Mouse (Mus musculus) kidney, postnatal 10 days (tissue): ENCODE results near the gene Slco4c1.

Experiments
- DNase-seq: peaks from one replicate; pipeline ENCODE4 v3.0.0; 2021; ENCODE audit warnings: mixed read lengths

Slco4c1 gene

DNA sequence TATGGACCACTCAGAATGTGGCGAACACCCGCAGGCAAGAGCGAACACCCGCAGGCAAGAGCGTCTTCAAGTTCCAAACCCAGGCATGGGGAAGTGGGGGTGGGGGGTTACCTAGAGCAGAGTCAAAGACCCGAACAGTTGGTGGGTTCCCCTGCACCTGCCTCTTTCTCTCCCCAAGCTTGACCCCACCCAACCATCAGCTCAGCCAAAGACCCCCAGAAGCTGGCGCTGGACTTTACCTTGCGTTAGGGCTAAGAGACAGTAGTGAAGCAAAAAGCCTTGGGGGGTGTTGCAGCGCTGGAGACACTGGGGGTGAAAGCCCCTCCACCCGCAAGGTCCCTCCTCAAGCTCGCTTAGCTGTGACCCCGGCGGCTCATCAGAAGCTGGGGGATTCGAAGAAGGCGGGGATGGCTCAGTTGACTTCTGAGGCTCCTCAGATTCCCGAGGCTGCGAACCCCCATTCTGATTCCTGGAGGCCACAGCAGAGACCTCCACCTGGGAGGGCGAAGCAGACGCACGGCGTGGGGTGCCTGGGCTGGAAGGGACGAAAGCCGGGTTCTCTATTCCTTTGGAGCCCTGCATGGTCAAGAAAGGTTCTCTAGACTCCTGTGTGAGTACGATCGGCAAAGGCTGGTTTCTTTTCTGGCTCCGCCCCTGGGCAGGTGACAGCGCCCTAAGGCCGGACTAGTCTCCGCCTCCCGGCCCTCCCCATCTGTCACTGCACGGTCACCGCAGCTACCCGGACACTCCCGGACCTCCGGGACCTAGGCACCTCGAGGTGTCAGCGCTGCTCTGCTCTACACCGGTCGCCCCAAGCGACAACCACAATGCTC lies at the start of gene Slco4c1:
Slco4c1 (minus strand) TSS at position 644 of the 833 bp plus-strand sequence.
- DNase-seq, result peak; percentile 66

DNA sequence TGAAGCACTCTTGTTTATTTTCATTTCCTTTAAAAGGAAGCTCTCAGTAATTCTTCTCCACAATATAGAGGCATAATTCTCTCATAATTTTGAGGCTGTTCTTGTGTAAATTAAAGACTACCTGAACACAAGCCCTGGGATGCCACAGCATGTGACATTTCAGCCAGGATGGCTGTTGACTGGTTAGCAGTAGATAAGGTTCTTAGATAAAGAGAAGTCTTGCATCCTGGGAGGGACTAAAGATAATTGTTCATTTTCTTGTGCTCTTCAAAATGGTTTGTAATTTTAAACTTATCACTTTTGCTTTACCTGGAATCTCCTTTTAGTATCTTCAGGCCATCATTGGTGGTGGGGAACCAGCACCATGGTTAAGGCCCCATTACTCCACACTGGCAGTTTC lies 45.4 kb upstream of the Slco4c1 start:
- DNase-seq, result no peak

DNA sequence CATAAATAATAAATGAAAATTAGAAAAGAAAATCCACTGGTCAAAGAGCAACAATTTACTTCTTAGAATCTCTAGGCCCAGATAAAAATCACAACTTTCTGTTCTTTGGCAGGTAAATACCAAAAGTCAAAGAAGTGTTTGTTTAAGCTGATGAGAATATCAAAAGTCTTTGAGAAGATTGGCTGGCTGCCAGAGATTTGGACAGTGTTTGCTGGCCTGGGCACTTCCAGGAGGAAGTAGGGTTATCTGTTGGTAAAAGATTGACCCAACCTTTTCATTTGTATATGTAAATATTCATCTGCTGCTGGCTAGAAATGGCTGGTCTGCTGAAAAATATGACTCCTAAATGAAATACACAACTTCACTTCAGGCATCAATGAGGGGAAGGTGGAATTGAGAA lies 11.8 kb upstream of the Slco4c1 start:
- no peak for DNase-seq

DNA sequence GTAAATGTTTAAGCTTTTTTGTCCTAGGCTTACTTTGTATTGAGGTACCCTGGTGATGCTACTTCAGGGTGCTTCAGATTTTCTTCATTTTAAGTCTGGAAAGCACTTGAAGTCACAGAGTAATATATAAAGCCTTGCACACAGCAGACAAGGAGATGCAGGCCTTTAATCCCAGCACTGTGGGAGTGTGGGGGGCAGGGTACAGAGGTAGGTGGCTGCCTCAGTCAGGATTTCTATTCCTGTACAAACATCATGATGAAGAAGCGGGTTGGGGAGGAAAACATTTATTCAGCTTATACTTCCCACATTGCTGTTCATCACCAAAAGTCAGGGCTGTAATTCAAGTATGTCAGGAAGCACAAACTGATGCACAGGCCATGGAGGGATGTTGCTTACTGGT lies 6.6 kb upstream of the Slco4c1 start:
- no peak for DNase-seq

DNA sequence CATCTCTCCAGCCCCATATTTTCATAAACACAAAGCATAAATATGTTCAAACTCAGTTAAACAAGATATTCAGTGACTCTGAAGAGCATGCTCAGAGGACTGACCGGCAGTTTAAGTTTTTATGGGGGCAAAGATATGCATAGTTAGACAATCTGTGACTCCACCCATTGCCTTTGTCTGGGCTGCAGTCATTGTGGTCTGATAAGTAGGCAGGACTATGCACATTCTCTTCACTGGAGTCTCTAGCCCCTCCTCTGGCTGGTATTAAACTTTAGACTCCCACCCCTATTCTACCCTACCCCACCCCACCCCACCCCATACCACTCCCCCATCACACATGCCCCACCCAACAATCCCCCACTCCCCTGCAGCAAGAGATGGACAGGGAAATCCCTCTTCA lies 4.1 kb upstream of the Slco4c1 start:
- no peak for DNase-seq

DNA sequence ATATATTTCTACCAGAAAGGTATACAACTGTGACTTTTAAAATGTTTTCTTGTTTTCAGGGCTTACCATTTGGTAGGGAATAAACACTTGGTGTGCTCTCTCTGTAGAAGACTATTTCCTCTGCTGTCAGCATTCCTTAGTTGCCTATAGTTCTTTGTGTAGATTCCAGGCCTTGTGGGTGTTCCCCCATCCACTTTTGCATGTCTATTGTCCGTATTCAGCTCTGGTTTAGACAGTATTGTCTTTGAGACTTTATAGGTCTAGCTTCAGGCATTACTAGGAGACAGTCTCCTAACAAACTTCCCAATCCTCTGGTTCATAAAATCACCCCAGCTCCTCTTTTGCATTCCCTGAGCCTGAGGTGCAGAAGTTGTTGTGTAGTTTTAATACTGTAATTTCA lies 2.7 kb upstream of the Slco4c1 start:
- no peak for DNase-seq

DNA sequence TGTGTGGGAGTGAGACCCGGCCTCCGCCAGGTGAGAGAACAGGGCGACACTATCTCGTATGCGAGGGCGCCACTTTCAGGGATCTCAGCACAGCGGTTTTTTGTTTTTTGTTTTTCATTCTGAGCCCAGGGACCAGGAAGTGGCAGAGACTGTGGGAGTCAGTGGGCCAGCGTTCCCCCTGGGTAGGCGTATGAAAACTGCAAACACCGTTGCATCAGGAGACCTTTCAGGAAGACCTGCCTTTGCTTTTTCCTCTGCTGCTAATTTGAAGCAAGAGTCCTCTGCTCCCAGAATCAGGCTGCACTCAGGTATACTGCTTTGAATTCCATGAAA lies 356 bp upstream of the Slco4c1 start:
- no peak for DNase-seq

DNA sequence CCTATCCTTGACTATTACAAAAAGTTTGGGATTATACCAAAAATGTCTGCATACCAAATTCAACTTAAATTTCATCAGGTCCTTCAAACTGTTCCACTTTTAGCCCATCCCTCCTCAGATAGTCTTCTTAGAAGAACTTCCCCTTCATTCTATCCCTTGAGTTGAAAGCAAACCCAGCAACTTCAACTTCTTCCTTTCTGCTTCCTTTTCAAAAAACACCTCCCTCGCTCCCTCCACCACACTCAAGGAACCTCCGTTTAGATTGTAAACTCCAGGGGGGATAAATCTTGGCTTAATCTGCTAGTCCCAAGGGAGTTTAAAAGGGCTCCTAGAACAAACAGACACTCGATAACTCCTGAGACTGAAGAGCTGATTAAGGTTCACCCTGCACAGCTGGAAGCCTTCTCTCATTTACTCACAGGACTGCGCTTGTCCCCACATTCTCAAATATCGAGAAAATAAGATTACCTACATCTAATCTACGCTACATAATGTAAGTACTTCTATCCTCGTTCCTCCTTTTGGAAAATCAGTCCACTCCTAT lies 1.1 kb downstream of the Slco4c1 start:
- DNase-seq, result no peak

DNA sequence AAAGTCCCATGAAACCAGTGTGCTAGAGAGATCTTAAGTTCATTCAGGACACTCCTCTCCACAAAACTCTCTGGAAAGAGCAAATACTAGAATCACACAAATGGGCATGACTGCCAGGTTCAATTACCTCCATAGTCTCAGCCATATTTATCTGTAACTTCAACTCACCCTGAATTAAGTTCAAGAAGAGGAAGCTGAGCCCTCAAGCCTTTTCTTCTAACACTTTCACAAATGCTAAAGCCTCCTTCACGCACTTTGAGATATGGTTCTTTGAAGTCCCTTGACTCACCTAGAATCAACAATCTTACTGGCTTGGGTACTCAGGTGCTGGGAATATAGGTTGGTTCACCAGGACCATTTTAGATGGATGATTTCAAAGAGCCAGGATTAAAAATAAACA lies 3.2 kb downstream of the Slco4c1 start:
- DNase-seq, result no peak

DNA sequence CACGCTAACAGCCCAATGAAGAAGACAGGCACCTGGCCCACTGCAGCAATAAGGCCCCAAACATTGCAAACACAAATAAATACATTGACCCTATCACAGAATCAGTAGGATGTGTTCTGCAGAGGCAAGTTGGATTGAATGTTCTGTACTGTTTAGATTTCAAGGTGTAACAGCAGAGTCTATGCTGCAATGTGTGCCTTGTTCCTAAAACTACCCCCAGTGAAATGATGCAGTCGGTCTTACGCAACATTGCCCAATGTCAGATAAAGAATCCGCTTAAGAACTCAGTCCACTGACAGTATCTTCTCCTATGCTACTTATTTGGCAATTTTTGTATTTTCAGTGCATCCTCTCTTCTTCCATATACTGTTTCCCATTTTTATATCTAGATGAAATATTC lies 6.0 kb downstream of the Slco4c1 start:
- no peak for DNase-seq

DNA sequence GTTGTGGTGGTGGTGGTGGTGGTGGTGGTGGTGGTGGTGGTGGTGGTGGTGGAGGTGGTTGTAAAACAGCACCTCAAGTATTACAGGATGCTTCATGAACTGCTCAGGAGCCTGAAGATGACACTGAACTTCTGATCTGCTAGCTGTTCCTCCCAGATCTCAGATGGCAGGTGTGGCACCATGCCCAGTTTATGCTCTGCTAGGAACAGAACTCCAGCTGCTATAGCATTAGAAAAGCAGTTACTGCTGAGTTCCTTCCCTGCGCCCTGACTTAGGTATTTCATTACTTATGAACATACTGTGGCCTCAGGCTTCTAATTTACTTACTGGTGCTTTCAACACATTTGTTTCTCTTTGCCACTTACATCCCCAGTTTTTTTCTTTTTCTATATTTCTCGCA lies 7.9 kb downstream of the Slco4c1 start:
- DNase-seq, result no peak

DNA sequence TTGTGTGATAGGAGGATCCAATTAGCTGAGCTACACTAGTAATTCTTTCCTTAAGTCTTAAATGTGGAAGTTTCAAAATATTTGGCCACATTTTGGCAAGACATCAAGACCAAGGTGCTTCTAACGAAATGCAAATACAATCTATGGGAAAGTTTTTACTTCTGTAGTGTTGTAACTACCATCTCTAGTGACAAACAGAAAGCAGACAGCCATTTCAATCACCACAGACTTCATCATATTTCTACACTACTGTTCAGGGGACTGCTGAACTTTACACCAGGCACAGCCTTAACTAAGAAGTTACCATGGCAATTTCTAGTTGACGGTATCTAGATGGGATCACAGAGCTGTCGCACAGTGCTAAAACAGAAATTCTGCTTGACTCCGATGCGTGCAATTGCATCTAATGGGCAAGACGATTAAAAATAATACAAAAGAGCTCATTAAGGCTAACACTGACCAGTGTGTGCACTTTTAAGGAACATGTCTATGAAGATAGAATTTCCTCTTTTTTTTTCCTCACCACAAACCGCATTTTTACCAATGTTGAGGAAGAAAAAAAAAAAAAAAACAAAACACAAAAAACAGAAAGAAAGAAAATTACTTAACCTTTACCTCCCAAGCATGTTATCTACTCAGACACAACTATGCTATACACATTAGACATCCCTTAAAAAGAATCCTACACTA lies 11.8 kb downstream of the Slco4c1 start:
- no peak for DNase-seq

DNA sequence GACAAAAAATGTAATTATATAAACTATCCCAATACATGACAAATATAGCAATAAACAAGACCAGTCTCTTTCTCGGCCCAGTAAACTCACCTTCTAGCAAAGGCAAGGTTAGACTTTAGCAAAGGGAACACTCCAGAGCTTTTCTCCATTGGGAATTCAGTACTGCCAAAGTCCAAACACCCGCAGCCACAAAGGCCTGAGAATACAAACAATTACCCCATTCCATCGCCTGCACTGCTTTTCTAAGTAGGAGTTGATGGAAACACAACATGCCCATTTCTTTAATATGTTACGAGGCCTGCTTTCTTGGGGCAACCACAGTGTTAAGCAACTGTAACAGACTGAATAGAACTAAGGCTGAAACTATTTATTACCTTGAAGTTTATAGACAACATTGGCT lies 18.4 kb downstream of the Slco4c1 start:
- DNase-seq, result no peak

DNA sequence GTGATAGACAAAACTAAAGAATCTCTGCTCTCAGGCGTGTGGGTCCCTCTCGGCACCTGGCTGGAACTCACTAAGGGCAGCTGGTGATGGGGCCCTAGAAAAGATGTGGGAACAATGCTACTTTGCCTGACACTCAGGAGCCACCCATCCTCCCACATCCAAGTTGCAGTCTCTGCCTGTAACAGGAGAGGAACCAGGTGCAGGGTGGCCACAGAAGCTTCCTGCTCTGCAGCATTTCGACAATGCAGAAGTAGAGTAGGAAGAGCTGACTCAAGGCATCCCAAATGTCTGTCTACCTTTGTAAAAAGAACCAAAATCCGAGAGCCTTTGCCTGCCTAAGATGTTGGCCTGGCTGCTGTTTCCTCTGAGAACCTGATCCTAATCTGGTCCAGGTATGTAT lies 22.9 kb downstream of the Slco4c1 start:
- DNase-seq, result no peak

DNA sequence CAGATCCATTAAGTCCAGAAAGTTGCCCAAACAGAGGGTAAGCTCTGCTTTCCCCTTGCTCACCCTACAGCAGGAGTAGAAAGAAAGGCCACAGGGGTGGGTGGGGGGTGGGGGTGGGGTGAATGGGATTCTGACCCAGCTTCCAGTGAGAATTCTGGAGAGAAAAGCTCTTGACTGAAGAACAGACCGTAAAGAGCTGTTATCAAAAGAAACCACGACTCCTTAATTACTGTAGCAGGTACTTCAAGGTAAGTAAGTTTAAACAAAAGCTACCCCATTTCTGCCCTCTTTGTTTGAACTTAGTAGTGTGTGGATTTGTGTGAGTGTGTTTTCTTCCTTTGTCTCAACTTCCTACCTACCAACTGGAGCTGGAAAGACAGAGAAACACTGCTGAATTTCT lies 23.4 kb downstream of the Slco4c1 start:
- DNase-seq, result no peak

DNA sequence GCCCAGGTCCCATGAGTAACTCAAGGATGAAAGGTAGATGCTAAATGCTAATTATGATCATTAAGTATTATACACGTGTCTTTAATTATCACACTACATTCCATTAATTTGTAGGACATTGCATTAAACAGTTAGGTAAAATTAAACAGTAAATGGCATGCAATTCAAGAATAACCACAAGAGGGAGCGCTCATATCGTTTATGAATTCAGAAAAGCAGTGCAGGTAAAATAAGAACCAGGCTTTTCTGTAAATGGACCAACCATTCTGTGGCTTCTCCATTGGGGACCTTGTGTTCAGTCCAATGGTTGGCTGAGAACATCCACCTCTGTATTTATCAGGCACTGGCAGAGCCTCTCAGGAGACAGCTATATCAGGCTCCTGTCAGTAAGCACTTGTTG lies 25.2 kb downstream of the Slco4c1 start:
- no peak for DNase-seq

DNA sequence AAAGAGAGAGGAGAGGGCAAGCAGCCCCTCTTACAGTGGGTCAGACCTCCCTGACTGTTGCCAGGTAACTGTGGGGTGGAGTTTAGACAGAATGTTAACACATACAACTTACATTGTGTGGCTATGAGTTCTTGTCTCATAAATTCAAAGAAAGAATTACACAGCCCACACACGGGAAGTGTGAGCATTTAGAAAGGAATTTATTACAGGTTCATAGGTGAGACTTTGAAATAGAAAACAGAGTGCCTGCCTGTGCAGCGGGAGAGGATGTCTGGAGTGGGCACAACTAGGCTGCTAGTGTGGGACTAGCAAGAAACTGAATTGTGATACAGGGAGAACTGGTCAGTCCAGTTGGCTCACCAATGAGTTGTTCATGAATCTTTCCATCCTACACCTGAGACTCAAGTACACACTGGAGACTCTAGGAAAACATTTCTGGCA lies 66.7 kb downstream of the Slco4c1 start:
- peak; percentile 15 for DNase-seq

DNA sequence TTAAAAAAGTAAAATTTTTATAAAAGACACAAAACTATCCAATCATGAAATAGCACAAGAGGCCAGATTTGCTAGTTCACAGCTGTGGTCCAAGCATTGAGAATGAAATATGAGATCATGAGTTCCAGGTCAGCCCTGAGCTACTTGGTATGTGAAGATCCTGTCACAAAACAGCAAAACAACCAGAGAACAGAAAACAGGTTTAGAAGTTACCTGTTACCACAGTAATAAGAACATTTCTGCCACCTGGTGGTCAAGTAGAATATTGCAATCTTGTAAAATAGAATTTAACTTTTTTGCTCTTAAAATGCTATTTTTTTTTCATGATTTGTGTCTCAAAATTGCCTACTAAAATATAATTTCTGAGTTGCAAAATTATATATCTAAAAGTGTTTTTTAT lies 70.4 kb downstream of the Slco4c1 start:
- DNase-seq, result no peak

DNA sequence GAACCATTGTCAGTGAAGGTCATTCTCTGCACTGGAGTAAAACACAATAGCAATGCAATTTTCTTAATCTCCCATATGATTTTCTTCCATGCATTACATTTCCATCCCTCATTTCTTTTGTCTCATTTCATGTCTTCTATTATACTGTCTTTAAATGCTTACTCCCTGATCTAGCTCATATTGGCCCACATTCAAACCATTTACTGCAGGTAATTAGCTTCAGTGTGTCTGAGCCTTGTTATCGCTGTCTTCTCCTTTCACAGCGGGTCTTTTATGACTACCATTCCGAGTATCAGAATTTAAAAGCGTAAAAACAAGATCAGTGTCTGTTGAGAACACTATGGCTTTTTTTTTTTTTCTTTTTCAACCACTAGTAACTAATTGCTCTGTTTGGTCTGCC lies 77.3 kb downstream of the Slco4c1 start:
- DNase-seq, result no peak

DNA sequence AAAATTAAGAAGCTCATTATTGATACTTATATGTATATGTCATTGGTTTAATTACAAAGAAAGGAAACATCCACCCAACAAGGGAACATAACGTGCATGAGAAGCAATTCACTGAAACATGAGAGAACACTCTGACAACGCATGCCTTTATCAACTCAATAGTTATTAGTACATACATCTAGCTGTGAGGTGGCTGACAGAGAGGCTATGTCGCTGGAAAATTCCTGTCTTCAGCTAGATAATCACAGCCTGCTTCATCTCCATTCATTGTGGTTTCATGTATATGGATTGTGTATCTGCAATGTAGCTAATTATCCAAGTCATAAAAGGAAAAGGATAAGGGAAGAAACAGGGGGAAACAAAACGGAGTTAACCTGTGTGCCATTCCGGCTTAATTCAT lies 77.7 kb downstream of the Slco4c1 start:
- no peak for DNase-seq

DNA sequence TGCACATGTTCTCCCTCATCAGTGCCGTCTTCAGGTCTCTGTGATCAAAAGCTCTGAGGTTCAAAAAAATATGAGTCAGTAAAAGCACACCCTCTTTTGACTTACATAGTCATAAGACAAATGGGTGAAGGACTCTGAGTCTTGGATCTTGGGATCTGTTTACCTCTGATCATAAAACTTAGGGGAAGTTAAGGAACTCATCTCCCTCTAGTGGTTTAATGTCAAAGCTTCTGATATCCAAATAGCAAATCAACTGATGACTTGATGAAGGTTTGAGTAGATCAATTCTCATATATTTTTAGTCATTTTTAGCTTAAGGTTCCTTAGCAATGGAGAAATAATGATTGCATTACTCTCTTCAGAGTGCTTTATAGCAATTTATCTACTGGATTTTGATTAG lies 82.7 kb downstream of the Slco4c1 start:
- DNase-seq, result no peak

DNA sequence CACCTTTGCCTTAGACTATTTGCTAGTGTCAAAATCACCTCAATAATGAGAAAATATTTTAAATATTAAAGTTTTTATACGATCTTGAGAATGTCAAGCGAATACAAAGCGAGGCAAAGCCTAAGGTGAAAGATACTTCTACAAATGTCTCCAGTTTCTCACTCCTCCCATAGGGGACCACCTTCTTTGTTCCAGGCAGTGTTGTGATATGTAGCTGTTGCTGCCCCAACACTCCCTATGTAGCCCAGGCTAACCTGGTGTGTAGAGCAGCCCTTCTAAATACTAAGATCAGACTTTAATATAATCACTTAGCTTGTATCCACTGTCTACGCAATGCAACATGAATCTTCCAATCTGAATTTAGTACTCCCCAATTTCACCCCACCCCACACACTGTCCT lies 97.8 kb downstream of the Slco4c1 start:
- no peak for DNase-seq

DNA sequence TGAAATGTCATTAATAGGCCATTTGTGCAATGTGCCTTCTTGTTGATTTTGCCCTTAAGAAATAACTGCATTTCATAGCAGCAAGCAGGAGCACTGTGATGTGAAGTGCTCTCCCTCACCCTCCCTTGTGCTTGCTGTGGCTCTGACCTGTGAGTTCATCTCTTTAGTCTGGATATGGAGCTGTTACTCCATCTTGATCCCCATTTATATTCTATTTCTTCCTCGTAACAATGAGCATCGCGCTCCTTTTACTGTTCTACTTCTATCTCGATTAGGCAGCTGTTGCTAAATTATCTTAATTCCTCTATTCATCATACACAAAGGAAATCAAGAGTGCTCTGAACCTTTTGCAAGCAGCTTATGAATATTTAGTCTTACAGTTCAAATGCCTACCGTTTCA lies 98.3 kb downstream of the Slco4c1 start:
- no peak for DNase-seq

DNA sequence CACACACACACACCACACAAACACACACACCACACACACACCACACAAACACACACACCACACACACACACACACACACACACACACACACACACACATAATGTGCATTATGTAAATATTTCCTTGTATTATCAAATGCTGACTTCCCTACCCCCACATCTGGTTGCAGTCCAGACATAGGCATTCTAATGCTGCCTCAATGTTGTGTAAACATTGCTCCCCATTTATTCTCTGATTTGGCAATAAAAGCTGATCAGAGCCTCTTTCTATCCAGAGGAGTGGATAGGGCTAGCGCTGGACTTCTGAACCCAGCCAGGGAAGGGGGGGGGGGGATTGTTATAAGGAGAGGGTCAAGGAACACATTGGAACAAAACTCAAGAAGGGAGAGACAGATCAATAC lies 101.7 kb downstream of the Slco4c1 start:
- no peak for DNase-seq
